Mouse (Mus musculus) kidney, embryonic 16.5 days (tissue): ENCODE results near the gene Smc4. TPM values are rescaled to one million over a fixed set of nuclear protein-coding genes. Genes with fewer than 3 reads are reported as not detected.

Source experiments
- ATAC-seq: fragments of 200-750 bp; cut with Nextera tagmentation; 2 replicates; pipeline ENCODE4 v1.8.0; 2017; ENCODE audit warnings: moderate TSS enrichment; ENCODE audit not compliant: low FRiP score, low TSS enrichment
- H3K27ac ChIP-seq: fragments of 300-500 bp; sonication (generic); 2 replicates; pipeline ENCODE4 v1.5.1; 2014; ENCODE audit warnings: low read length
- H3K27me3 ChIP-seq: fragments of 300-500 bp; sonication (generic); 2 replicates; pipeline ENCODE4 v1.6.1; 2014; ENCODE audit warnings: low read length, control low read depth, mixed read lengths; ENCODE audit not compliant: insufficient read depth
- H3K36me3 ChIP-seq: fragments of 300-500 bp; sonication (generic); 2 replicates; pipeline ENCODE4 v1.6.1; 2014; ENCODE audit warnings: low read length, control low read depth, mixed read lengths; ENCODE audit not compliant: insufficient read depth
- H3K4me1 ChIP-seq: fragments of 300-500 bp; sonication (generic); 2 replicates; pipeline ENCODE4 v1.6.1; 2014; ENCODE audit warnings: low read length, control low read depth, mixed read lengths; ENCODE audit not compliant: insufficient read depth
- H3K4me2 ChIP-seq: fragments of 300-500 bp; sonication (generic); replicated peaks from 2 replicates; pipeline ENCODE4 v1.6.1; 2014; ENCODE audit warnings: low read depth, low read length
- H3K4me3 ChIP-seq: fragments of 300-500 bp; sonication (generic); 2 replicates; pipeline ENCODE4 v1.5.1; 2014; ENCODE audit warnings: mild to moderate bottlenecking, low read length
- H3K9ac ChIP-seq: fragments of 300-500 bp; sonication (generic); replicated peaks from 2 replicates; pipeline ENCODE4 v1.6.1; 2014; ENCODE audit warnings: low read length
- H3K9me3 ChIP-seq: fragments of 300-500 bp; sonication (generic); 2 replicates; pipeline ENCODE4 v1.6.1; 2016; ENCODE audit warnings: low read length, control low read depth
- WGBS: fragments of 180-500 bp; shearing (Covaris S2); extraction: QIAGEN DNeasy Blood & Tissue Kit; methylation state at CpG from one replicate; pipeline ENCODE4 v1.1.7; 2014; 5-methylcytosine and 5-hydroxymethylcytosine counted together
- polyA plus RNA-seq: library from polyadenylated mRNA; unstranded; fragments of >200 nt; fragmentation: Nextera tagmentation; extraction: Ambion mirVana; gene quantifications from 2 replicates; pipeline ENCODE4 v1.2.1, GENCODE M21; 2015

Smc4 gene
- polyA plus RNA-seq, 1 experiment from 2014 or later: 153 TPM

GRCm38 (mm10) chr3:69045400-69045703 lies 40.8 kb downstream of the Smc4 start:
- H3K27ac ChIP-seq: peak overlapping the region; percentile 99
- H3K9ac ChIP-seq: peak overlapping the region; percentile 98
- 4% methylated on average over 9 of the region's 9 CpGs for WGBS
- H3K9me3 ChIP-seq: no peaks in the 10 kb centered on the region
- peak; percentile 12; the same call in 1 of the 2 replicates for ATAC-seq
- no peaks in the 10 kb centered on the region for H3K27me3 ChIP-seq
- H3K36me3 ChIP-seq: peaks cover 3% of the 10 kb centered on the region; the same call in 1 of the 2 replicates
- H3K4me1 ChIP-seq: peaks cover 29% of the 10 kb centered on the region
- peak overlapping the region; percentile 72 for H3K4me2 ChIP-seq
- H3K4me3 ChIP-seq: peak overlapping the region; percentile 77

- H3K27ac ChIP-seq: peak overlapping the region; percentile 99; the same call in 1 of the 2 replicates
- H3K9me3 ChIP-seq: no peaks in the 10 kb centered on the region
- 21% methylated on average over 13 of the region's 13 CpGs for WGBS
- H3K9ac ChIP-seq: peak overlapping the region; percentile 98
- H3K4me3 ChIP-seq: peak overlapping the region; percentile 77
- peak overlapping the region; percentile 72 for H3K4me2 ChIP-seq
- peaks cover 26% of the 10 kb centered on the region for H3K4me1 ChIP-seq
- no peak for ATAC-seq
- no peaks in the 10 kb centered on the region for H3K36me3 ChIP-seq
- no peaks in the 10 kb centered on the region for H3K27me3 ChIP-seq
Observed at GRCm38 (mm10) chr3:69045750-69046149, 41.2 kb downstream of the Smc4 start.

GRCm38 (mm10) chr3:69046509-69046908 lies 42.0 kb downstream of the Smc4 start:
- Histone ChIP-seq H3K27ac (no peak overlapping the region), H3K4me2 (no peak overlapping the region), H3K9me3 (no peaks in the 10 kb centered on the region), H3K4me3 (no peak overlapping the region), H3K36me3 (no peaks in the 10 kb centered on the region), H3K4me1 (peaks cover 19% of the 10 kb centered on the region), H3K9ac (no peak overlapping the region), H3K27me3 (no peaks in the 10 kb centered on the region)
- 68% methylated on average over 4 of the region's 4 CpGs for WGBS
- no peak for ATAC-seq

GRCm38 (mm10) chr3:69047684-69048083 lies 43.1 kb downstream of the Smc4 start:
- no peak overlapping the region for H3K4me2 ChIP-seq
- no peaks in the 10 kb centered on the region for H3K27me3 ChIP-seq
- H3K36me3 ChIP-seq: no peaks in the 10 kb centered on the region
- ATAC-seq: no peak
- H3K9me3 ChIP-seq: no peaks in the 10 kb centered on the region
- 79% methylated on average over 4 of the region's 4 CpGs for WGBS
- H3K27ac ChIP-seq: no peak overlapping the region
- H3K4me3 ChIP-seq: no peak overlapping the region
- peaks cover 14% of the 10 kb centered on the region for H3K4me1 ChIP-seq
- no peak overlapping the region for H3K9ac ChIP-seq

GRCm38 (mm10) chr3:69049011-69049410 lies 44.5 kb downstream of the Smc4 start:
- no peak for ATAC-seq
- no peak overlapping the region for H3K9ac ChIP-seq
- H3K4me1 ChIP-seq: peaks cover 10% of the 10 kb centered on the region
- H3K4me3 ChIP-seq: no peak overlapping the region
- 86% methylated on average over 6 of the region's 6 CpGs for WGBS
- H3K27me3 ChIP-seq: no peaks in the 10 kb centered on the region
- H3K36me3 ChIP-seq: no peaks in the 10 kb centered on the region
- H3K4me2 ChIP-seq: no peak overlapping the region
- H3K9me3 ChIP-seq: no peaks in the 10 kb centered on the region
- no peak overlapping the region for H3K27ac ChIP-seq

GRCm38 (mm10) chr3:69051894-69052293 lies 47.4 kb downstream of the Smc4 start:
- no peak for ATAC-seq
- Histone ChIP-seq H3K9me3 (no peaks in the 10 kb centered on the region), H3K4me1 (no peaks in the 10 kb centered on the region), H3K4me2 (no peak overlapping the region), H3K27ac (no peak overlapping the region), H3K36me3 (no peaks in the 10 kb centered on the region), H3K9ac (no peak overlapping the region), H3K4me3 (no peak overlapping the region), H3K27me3 (no peaks in the 10 kb centered on the region)
- whole genome bisulfite sequencing: 87% methylated on average over 11 of the region's 11 CpGs

- H3K4me1 ChIP-seq: no peaks in the 10 kb centered on the region
- no peaks in the 10 kb centered on the region for H3K9me3 ChIP-seq
- H3K4me3 ChIP-seq: no peak overlapping the region
- no peaks in the 10 kb centered on the region for H3K27me3 ChIP-seq
- no peak overlapping the region for H3K27ac ChIP-seq
- no peak; the same call in 1 of the 2 replicates for ATAC-seq
- no peak overlapping the region for H3K4me2 ChIP-seq
- H3K9ac ChIP-seq: no peak overlapping the region
- H3K36me3 ChIP-seq: no peaks in the 10 kb centered on the region
- WGBS: 87% methylated on average over 7 of the region's 7 CpGs
Observed at GRCm38 (mm10) chr3:69054760-69055432, 50.4 kb downstream of the Smc4 start.

GRCm38 (mm10) chr3:69055871-69056270 lies 51.3 kb downstream of the Smc4 start:
- H3K4me1 ChIP-seq: no peaks in the 10 kb centered on the region
- no peak overlapping the region for H3K9ac ChIP-seq
- 87% methylated on average over 3 of the region's 3 CpGs for WGBS
- no peaks in the 10 kb centered on the region for H3K9me3 ChIP-seq
- H3K27me3 ChIP-seq: no peaks in the 10 kb centered on the region
- H3K36me3 ChIP-seq: no peaks in the 10 kb centered on the region
- H3K4me2 ChIP-seq: no peak overlapping the region
- no peak overlapping the region for H3K4me3 ChIP-seq
- no peak overlapping the region for H3K27ac ChIP-seq
- ATAC-seq: no peak

GRCm38 (mm10) chr3:69060672-69061071 lies 56.1 kb downstream of the Smc4 start:
- no peak for ATAC-seq
- WGBS: 92% methylated on average over 4 of the region's 4 CpGs
- Histone ChIP-seq H3K4me1 (no peaks in the 10 kb centered on the region), H3K27ac (no peak overlapping the region), H3K36me3 (no peaks in the 10 kb centered on the region), H3K4me2 (no peak overlapping the region), H3K9ac (no peak overlapping the region), H3K9me3 (no peaks in the 10 kb centered on the region), H3K4me3 (no peak overlapping the region), H3K27me3 (no peaks in the 10 kb centered on the region)

- Histone ChIP-seq H3K36me3 (no peaks in the 10 kb centered on the region), H3K9ac (no peak overlapping the region), H3K9me3 (no peaks in the 10 kb centered on the region), H3K27ac (no peak overlapping the region), H3K27me3 (no peaks in the 10 kb centered on the region), H3K4me3 (no peak overlapping the region), H3K4me1 (no peaks in the 10 kb centered on the region), H3K4me2 (no peak overlapping the region)
- WGBS: 100% methylated on average over 1 of the region's 1 CpGs
- ATAC-seq: no peak
Observed at GRCm38 (mm10) chr3:69062764-69063163, 58.2 kb downstream of the Smc4 start.
